Mouse (Mus musculus): ENCODE measurements around the gene Ubqln4.

DNA sequence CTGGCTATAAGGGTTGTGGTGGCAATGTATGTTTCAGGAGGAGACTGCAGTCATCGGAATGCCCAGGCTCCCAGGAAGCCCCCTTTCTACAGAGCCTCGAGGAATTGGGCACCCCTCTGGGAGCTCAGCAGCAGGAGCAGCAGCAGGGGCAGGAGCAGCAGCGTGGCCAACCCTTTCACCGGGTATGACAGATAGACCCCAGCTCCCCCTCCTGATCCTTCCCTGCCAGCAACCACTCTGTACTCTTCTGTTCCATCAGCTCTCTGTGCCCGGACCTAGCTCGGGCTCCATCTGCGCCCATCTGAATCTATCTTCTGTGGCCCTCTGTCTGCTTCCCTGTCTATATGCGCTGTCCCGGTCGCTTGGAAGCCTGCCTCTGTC lies 54.2 kb downstream of the Ubqln4 start:
- TF ChIP-seq POLR2A (IDR thresholded peaks at IDR 0.05; ENCODE audit: low read depth, low read length) (no peak), CTCF (IDR thresholded peaks at IDR 0.05; ENCODE audit: borderline replicate concordance, insufficient read depth, low read length) (no peak)
